Comparison of ENCODE assay signal across 30 mouse cellular contexts in the genomic region with DNA sequence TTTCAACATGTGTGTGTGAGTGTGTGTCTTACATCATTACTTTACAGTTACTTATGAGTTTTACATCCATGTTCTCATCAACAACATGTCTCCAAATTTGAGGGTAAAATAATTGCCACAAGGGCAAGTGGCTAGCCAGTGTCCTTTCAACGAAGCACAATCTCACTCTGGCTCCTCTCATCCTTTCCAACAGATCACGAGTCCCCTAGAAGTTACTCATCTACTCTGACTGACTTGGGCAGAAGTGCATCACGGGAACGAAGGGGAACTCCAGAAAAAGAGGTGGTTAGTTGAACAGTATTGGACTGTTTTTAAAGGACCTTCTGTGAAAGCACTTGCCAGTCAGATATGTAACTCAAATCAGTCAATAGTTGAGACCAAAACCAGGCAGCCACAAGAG.
"Had no signal": no experiment of that assay in that cellular context is flagged by ENCODE, and none has a peak within 500 bp of the region (broad histone marks: within the 10 kb centered on the region; RNA-seq: fewer than 3 reads in every experiment).

No protein-coding gene starts in this region.

- H3K9me3 ChIP-seq: limb, embryonic 10.5 days; limb, embryonic 12.5 days; limb, embryonic 13.5 days; limb, embryonic 15.5 days; liver, embryonic 12.5 days; liver, embryonic 13.5 days; liver, embryonic 15.5 days; lung, embryonic 15.5 days; midbrain, embryonic 10.5 days; midbrain, embryonic 12.5 days; midbrain, embryonic 13.5 days; midbrain, embryonic 15.5 days; neural tube, embryonic 12.5 days had no signal

- DNase-seq: left cerebral cortex, postnatal 4 days; liver; liver, embryonic 13.5 days; liver, postnatal 0 days; lung, adult 18-20 months; lung, adult 2 months; lung, embryonic 14.5 days; lung, postnatal 10 days; lung, postnatal 14 days; lung, postnatal 36 days; lung, postnatal 4 days; midbrain, embryonic 14.5 days had no signal

- H3K36me3 ChIP-seq: liver, embryonic 12.5 days; liver, embryonic 13.5 days; liver, embryonic 15.5 days; lung, embryonic 15.5 days had no signal

- H3K4me3 ChIP-seq: limb, embryonic 10.5 days; limb, embryonic 12.5 days; limb, embryonic 13.5 days; limb, embryonic 15.5 days; liver, embryonic 12.5 days; liver, embryonic 13.5 days; liver, embryonic 15.5 days; lung, embryonic 15.5 days; midbrain, embryonic 10.5 days; midbrain, embryonic 12.5 days; midbrain, embryonic 13.5 days; midbrain, embryonic 15.5 days; myocyte; neural tube, embryonic 12.5 days had no signal

- H3K27me3 ChIP-seq: limb, embryonic 12.5 days; limb, embryonic 13.5 days; limb, embryonic 15.5 days; liver, embryonic 12.5 days; liver, embryonic 13.5 days; liver, embryonic 15.5 days; lung, embryonic 15.5 days; megakaryocyte, embryonic 14.5 days; midbrain, embryonic 12.5 days; midbrain, embryonic 13.5 days; midbrain, embryonic 15.5 days; neural tube, embryonic 12.5 days had no signal

- H3K9ac ChIP-seq: limb, embryonic 12.5 days; limb, embryonic 13.5 days; limb, embryonic 15.5 days; liver, embryonic 12.5 days; liver, embryonic 13.5 days; liver, embryonic 14.5 days; liver, embryonic 15.5 days; liver, postnatal 0 days; lung, embryonic 14.5 days; lung, embryonic 15.5 days; midbrain, embryonic 12.5 days; midbrain, embryonic 13.5 days; midbrain, embryonic 15.5 days; neural tube, embryonic 12.5 days had no signal

- H3K27ac ChIP-seq: limb, embryonic 10.5 days; limb, embryonic 12.5 days; limb, embryonic 13.5 days; limb, embryonic 15.5 days; liver, embryonic 12.5 days; liver, embryonic 13.5 days; liver, embryonic 14.5 days; liver, embryonic 15.5 days; lung, embryonic 15.5 days; macrophage; midbrain, embryonic 10.5 days; midbrain, embryonic 12.5 days; midbrain, embryonic 13.5 days; midbrain, embryonic 15.5 days; neural tube, embryonic 12.5 days had no signal

- H3K4me2 ChIP-seq: limb, embryonic 12.5 days; limb, embryonic 13.5 days; limb, embryonic 15.5 days; liver, embryonic 11.5 days; liver, embryonic 12.5 days; liver, embryonic 13.5 days; liver, embryonic 15.5 days; lung, embryonic 14.5 days; lung, embryonic 15.5 days; midbrain, embryonic 11.5 days; midbrain, embryonic 12.5 days; midbrain, embryonic 13.5 days; midbrain, embryonic 15.5 days; neural tube, embryonic 12.5 days had no signal

- H3K4me1 ChIP-seq: limb, embryonic 10.5 days; limb, embryonic 12.5 days; limb, embryonic 13.5 days; limb, embryonic 15.5 days; liver, embryonic 12.5 days; liver, embryonic 13.5 days; liver, embryonic 15.5 days; lung, embryonic 15.5 days; megakaryocyte, embryonic 14.5 days; midbrain, embryonic 10.5 days; midbrain, embryonic 12.5 days; midbrain, embryonic 13.5 days; midbrain, embryonic 15.5 days; neural tube, embryonic 12.5 days had no signal
